Mouse (Mus musculus) stomach, embryonic 16.5 days (tissue): ENCODE measurements around the gene Gm11639. TPM values are rescaled to one million over a fixed set of nuclear protein-coding genes. Genes with fewer than 3 reads are reported as not detected.

Experiments used
- ATAC-seq: fragments of 200-750 bp; cut with Nextera tagmentation; 2 replicates; pipeline ENCODE4 v1.8.0; 2017; ENCODE audit warnings: moderate number of reproducible peaks, moderate TSS enrichment; ENCODE audit not compliant: insufficient read depth, low FRiP score
- H3K27ac ChIP-seq: fragments of 300-500 bp; sonication (generic); 2 replicates; pipeline ENCODE4 v1.5.1; 2014; ENCODE audit warnings: low read length
- H3K27me3 ChIP-seq: fragments of 300-500 bp; sonication (generic); 2 replicates; pipeline ENCODE4 v1.6.1; 2014; ENCODE audit warnings: low read length, control low read depth, mixed read lengths; ENCODE audit not compliant: control insufficient read depth, insufficient read depth
- H3K36me3 ChIP-seq: fragments of 300-500 bp; sonication (generic); 2 replicates; pipeline ENCODE4 v1.6.1; 2014; ENCODE audit warnings: low read length; ENCODE audit not compliant: control insufficient read depth, insufficient read depth
- H3K4me1 ChIP-seq: fragments of 300-500 bp; sonication (generic); 2 replicates; pipeline ENCODE4 v1.6.1; 2014; ENCODE audit warnings: low read length, control low read depth, mixed read lengths; ENCODE audit not compliant: control insufficient read depth, insufficient read depth
- H3K4me2 ChIP-seq: fragments of 300-500 bp; sonication (generic); 2 replicates; pipeline ENCODE4 v1.6.1; 2014; ENCODE audit warnings: low read depth, low read length, mixed read lengths
- H3K4me3 ChIP-seq: fragments of 300-500 bp; sonication (generic); replicated peaks from 2 replicates; pipeline ENCODE4 v1.5.1; 2014; ENCODE audit warnings: mild to moderate bottlenecking, low read length
- H3K9ac ChIP-seq: fragments of 300-500 bp; sonication (generic); 2 replicates; pipeline ENCODE4 v1.6.1; 2014; ENCODE audit warnings: low read length
- H3K9me3 ChIP-seq: fragments of 300-500 bp; sonication (generic); replicated peaks from 2 replicates; pipeline ENCODE4 v1.6.1; 2016; ENCODE audit warnings: low read length, control low read depth; ENCODE audit not compliant: control insufficient read depth
- WGBS: fragments of 180-500 bp; shearing (Covaris S2); extraction: QIAGEN DNeasy Blood & Tissue Kit; methylation state at CpG from one replicate; pipeline ENCODE4 v1.1.7; 2014; 5-methylcytosine and 5-hydroxymethylcytosine counted together
- polyA plus RNA-seq: library from polyadenylated mRNA; unstranded; fragments of >200 nt; fragmentation: Nextera tagmentation; extraction: Ambion mirVana; gene quantifications from 2 replicates; pipeline ENCODE4 v1.2.1, GENCODE M21; 2015

Gm11639 gene
- polyA plus RNA-seq, 1 experiment from 2014 or later, result 0.01 TPM

DNA sequence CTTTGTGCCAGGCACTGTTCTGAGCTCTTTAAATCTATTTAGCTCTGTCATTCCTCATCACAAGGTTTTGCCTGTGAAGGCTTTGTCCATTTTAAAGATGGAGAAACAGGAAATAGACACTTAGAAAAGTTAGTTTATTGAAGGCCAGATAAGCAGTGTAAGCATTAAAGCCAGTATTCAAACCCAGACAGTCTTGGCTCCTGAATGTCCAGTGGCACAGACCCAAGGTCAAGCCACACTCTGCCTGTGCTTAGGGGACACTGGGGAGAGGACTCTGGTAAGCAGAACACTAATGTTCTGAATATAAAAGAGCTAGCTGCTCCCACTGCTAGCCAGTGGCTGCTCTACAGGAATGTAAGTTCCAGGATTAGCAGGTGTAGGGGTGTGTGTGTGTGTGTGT is 21.1 kb upstream of the Gm11639 start:
- ATAC-seq, result 0 out of 2 replicates have a peak, but pooled peaks have one; percentile 31
- no peak overlapping the region for H3K4me3 ChIP-seq

DNA sequence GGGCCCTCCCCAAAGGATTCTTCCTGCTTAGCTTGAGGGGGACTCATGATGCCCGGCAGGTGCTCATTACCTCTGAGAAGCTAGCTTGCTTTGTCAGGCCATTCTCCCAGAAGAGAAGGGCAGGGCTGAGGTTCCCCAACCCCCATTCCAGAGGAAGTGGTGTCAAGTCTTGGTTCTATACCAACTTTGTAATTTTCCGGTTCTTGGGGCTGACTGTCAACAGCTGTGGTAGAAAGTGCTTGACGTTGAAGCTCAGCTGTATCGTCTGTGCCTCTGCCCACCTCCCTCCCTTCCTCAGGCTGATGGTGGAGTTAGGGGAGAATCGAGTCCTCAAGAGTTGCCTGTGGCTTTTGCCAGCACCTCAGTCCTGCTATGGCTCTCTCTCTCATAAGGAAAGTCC is 18.1 kb upstream of the Gm11639 start:
- H3K4me3 ChIP-seq, result no peak overlapping the region
- no peak overlapping the region for H3K9ac ChIP-seq
- H3K4me2 ChIP-seq, result no peak overlapping the region
- no peaks in the 10 kb centered on the region for H3K9me3 ChIP-seq
- H3K4me1 ChIP-seq, result no peaks in the 10 kb centered on the region
- no peak for ATAC-seq
- no peaks in the 10 kb centered on the region for H3K27me3 ChIP-seq
- H3K27ac ChIP-seq, result no peak overlapping the region
- H3K36me3 ChIP-seq, result no peaks in the 10 kb centered on the region
- WGBS, result 46% methylated on average over 5 of the region's 5 CpGs

More for the DNA sequence above, 21.1 kb upstream of the Gm11639 start:
- no peaks in the 10 kb centered on the region for H3K27me3 ChIP-seq
- H3K36me3 ChIP-seq, result peaks cover 8% of the 10 kb centered on the region; the same call in 1 of the 2 replicates
- H3K4me1 ChIP-seq, result no peaks in the 10 kb centered on the region
- H3K9ac ChIP-seq, result no peak overlapping the region
- H3K27ac ChIP-seq, result no peak overlapping the region
- H3K9me3 ChIP-seq, result peaks cover 8% of the 10 kb centered on the region; the same call in 1 of the 2 replicates
- H3K4me2 ChIP-seq, result no peak overlapping the region

DNA sequence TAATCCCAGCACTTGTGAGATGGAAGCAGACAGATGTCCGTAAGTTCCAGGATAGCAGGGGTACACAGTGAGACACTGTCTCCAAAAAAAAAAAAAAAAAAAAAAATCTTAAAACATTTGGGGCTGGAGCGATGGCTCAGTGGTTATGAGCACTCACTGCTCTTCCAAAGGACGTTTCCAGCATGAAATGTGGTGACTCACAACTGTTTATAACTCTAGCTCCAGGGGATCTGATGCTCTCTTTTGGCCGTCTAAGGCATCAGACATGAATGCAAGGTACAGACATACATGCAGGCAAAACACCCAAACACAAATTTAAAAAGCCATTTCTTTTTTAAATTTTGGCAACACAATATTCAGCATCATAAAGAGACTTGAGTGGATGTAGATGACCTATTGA is 12.1 kb upstream of the Gm11639 start:
- Histone ChIP-seq H3K4me3 (no peak overlapping the region), H3K27ac (no peak overlapping the region), H3K36me3 (no peaks in the 10 kb centered on the region), H3K27me3 (no peaks in the 10 kb centered on the region), H3K4me1 (no peaks in the 10 kb centered on the region), H3K9ac (no peak overlapping the region), H3K9me3 (no peaks in the 10 kb centered on the region), H3K4me2 (no peak overlapping the region)
- ATAC-seq, result no peak
- WGBS, result 60% methylated on average over 4 of the region's 4 CpGs

GRCm38 (mm10) chr11:104674768-104675167 is 10.7 kb upstream of the Gm11639 start:
- Histone ChIP-seq H3K4me1 (no peaks in the 10 kb centered on the region), H3K9me3 (no peaks in the 10 kb centered on the region), H3K9ac (no peak overlapping the region), H3K4me3 (no peak overlapping the region), H3K36me3 (no peaks in the 10 kb centered on the region), H3K27ac (no peak overlapping the region), H3K4me2 (no peak overlapping the region), H3K27me3 (no peaks in the 10 kb centered on the region)
- ATAC-seq, result no peak
- 88% methylated on average over 11 of the region's 11 CpGs for WGBS

GRCm38 (mm10) chr11:104693235-104693634 is 7.7 kb downstream of the Gm11639 start:
- Histone ChIP-seq H3K27me3 (no peaks in the 10 kb centered on the region), H3K4me2 (no peak overlapping the region), H3K9me3 (no peaks in the 10 kb centered on the region), H3K9ac (no peak overlapping the region), H3K36me3 (no peaks in the 10 kb centered on the region), H3K27ac (no peak overlapping the region), H3K4me1 (no peaks in the 10 kb centered on the region), H3K4me3 (no peak overlapping the region)
- 90% methylated on average over 6 of the region's 6 CpGs for WGBS
- ATAC-seq, result no peak

GRCm38 (mm10) chr11:104704097-104704496 is 18.6 kb downstream of the Gm11639 start:
- Histone ChIP-seq H3K9ac (no peak overlapping the region), H3K27me3 (no peaks in the 10 kb centered on the region), H3K4me2 (no peak overlapping the region), H3K4me1 (no peaks in the 10 kb centered on the region), H3K9me3 (no peaks in the 10 kb centered on the region), H3K4me3 (no peak overlapping the region), H3K27ac (no peak overlapping the region), H3K36me3 (no peaks in the 10 kb centered on the region)
- no peak for ATAC-seq
- WGBS, result 64% methylated on average over 15 of the region's 15 CpGs

GRCm38 (mm10) chr11:104707084-104707483 is 21.6 kb downstream of the Gm11639 start:
- ATAC-seq, result no peak
- H3K9me3 ChIP-seq, result no peaks in the 10 kb centered on the region
- no peaks in the 10 kb centered on the region for H3K27me3 ChIP-seq
- H3K9ac ChIP-seq, result no peak overlapping the region
- no peak overlapping the region for H3K4me3 ChIP-seq
- no peak overlapping the region for H3K4me2 ChIP-seq
- H3K27ac ChIP-seq, result no peak overlapping the region
- no peaks in the 10 kb centered on the region for H3K36me3 ChIP-seq
- WGBS, result 72% methylated on average over 2 of the region's 2 CpGs
- H3K4me1 ChIP-seq, result no peaks in the 10 kb centered on the region

DNA sequence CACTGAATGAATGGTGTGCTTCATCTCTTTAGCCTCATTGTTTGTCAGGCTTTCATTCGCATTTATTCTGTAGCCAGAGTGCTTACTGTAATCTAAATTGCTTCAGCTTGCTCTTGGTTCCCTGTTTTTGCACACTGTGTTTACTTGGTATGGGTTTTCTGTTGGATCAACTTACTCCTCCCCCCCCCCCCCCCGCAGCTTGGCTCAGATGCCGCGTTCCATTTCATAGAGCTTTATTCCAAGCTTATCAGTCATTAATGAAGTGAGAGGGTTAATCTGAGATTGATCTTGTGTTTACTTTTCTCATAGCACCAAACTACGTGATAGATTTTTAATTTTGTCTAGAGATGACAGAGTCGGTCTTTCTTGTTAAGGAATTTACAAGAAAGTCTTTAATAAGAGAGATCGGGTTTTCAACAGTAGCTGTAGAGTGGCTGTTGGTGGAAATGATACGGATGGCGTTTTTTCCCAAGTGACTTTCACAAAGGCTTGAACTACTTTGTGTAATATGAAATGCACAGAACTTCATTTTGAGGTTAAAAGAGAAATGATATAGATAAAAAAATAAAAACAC is 59.6 kb downstream of the Gm11639 start:
- H3K9me3 ChIP-seq, result no peaks in the 10 kb centered on the region
- no peaks in the 10 kb centered on the region for H3K36me3 ChIP-seq
- no peak overlapping the region for H3K4me2 ChIP-seq
- no peaks in the 10 kb centered on the region for H3K27me3 ChIP-seq
- H3K4me3 ChIP-seq, result no peak overlapping the region
- no peak overlapping the region for H3K27ac ChIP-seq
- H3K4me1 ChIP-seq, result no peaks in the 10 kb centered on the region
- ATAC-seq, result no peak
- WGBS, result 70% methylated on average over 9 of the region's 9 CpGs
- no peak overlapping the region for H3K9ac ChIP-seq

- no peak overlapping the region for H3K9ac ChIP-seq
- H3K4me2 ChIP-seq, result no peak overlapping the region
- H3K36me3 ChIP-seq, result no peaks in the 10 kb centered on the region
- H3K27ac ChIP-seq, result no peak overlapping the region
- H3K27me3 ChIP-seq, result no peaks in the 10 kb centered on the region
- H3K4me3 ChIP-seq, result no peak overlapping the region
- H3K9me3 ChIP-seq, result no peaks in the 10 kb centered on the region
- ATAC-seq, result no peak
- 31% methylated on average over 6 of the region's 6 CpGs for WGBS
- no peaks in the 10 kb centered on the region for H3K4me1 ChIP-seq
Measured at GRCm38 (mm10) chr11:104765762-104766161, 80.3 kb downstream of the Gm11639 start.
